Mouse (Mus musculus) cortical plate, adult 2 months (tissue): ENCODE results near the gene Gm44805.

Experiments used
- CTCF ChIP-seq: fragments of 200-500 bp; IDR thresholded peaks from 2 replicates; pipeline ENCODE4 v1.5.1; 2011; ENCODE audit warnings: mild to moderate bottlenecking, control low read depth, low read length; ENCODE audit not compliant: insufficient read depth; ENCODE audit errors: extremely low read depth
- POLR2A ChIP-seq: fragments of 200-500 bp; IDR thresholded peaks from 2 replicates; pipeline ENCODE4 v1.6.1; 2011; ENCODE audit warnings: mild to moderate bottlenecking, low read length, control low read depth; ENCODE audit not compliant: insufficient read depth; ENCODE audit errors: extremely low read depth

DNA sequence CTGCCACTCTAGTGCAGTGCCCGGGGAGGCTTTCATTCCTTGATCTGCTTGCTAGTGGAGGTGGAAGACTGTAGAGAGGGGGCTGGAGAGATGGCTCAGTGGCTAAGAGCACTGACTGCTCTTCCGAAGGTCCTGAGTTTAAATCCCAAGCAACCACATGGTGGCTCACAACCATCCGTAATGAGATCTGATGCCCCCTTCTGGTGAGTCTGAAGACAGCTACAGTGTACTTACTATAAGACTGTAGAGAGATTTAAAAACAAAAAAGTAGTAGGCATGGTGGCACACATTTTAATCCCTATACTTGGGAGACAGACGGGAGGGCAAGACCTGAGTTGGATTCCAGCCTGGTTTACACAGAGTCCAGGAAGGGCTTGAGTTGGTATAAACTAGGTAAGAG, 31.2 kb upstream of the Gm44805 start:
- TF ChIP-seq CTCF (0 out of 2 replicates have a peak, but pooled peaks have one; percentile 14), POLR2A (no peak)
